Mouse (Mus musculus) CH12.LX (cell line): ENCODE results near the gene Slc25a11. TPM values are rescaled to one million over a fixed set of nuclear protein-coding genes. Genes with fewer than 3 reads are reported as not detected.
A peak's percentile ranks its signal among the peaks of the same experiment; 100 is the strongest.

Experiments used
- DNase-seq: peaks from one replicate; pipeline ENCODE4 v3.0.0-alpha.2; 2013; ENCODE audit errors: extremely low read depth
- H3K27ac ChIP-seq: 2 replicates; pipeline ENCODE4 v1.5.1; 2012; ENCODE audit warnings: low read depth, mild to moderate bottlenecking, control low read depth, moderate library complexity; ENCODE audit not compliant: insufficient read depth
- H3K27me3 ChIP-seq: replicated peaks from 2 replicates; pipeline ENCODE3; 2012; ENCODE audit warnings: inconsistent platforms
- H3K36me3 ChIP-seq, 2 experiments: replicated peaks in 1 of 2; 2 replicates each; pipeline versions ENCODE3 to v1.6.1; 2012; ENCODE audit warnings: inconsistent platforms in 1 of 2, low read length in 1 of 2, mild to moderate bottlenecking in 1 of 2, mixed read lengths in 1 of 2, moderate library complexity in 1 of 2; ENCODE audit not compliant: control insufficient read depth in 1 of 2, insufficient read depth in 1 of 2
- H3K4me1 ChIP-seq, 2 experiments: 2 replicates each; pipeline ENCODE4 v1.6.1; 2012; ENCODE audit warnings: inconsistent platforms in 1 of 2, moderate library complexity in 1 of 2; ENCODE audit not compliant: insufficient read depth in 2 of 2, control insufficient read depth in 1 of 2
- H3K4me2 ChIP-seq: 2 replicates; pipeline ENCODE4 v1.6.1; 2012; ENCODE audit warnings: low read depth, mild to moderate bottlenecking, control low read depth; ENCODE audit not compliant: poor library complexity, insufficient read depth, severe bottlenecking
- H3K4me3 ChIP-seq, 3 experiments: fragments of 150-350 bp in 1 of 3; sonication (generic) in 1 of 3; replicated peaks in 1 of 3; 2 replicates each; pipeline versions ENCODE3 to v1.5.1; 2011 to 2012; ENCODE audit warnings: low read depth in 2 of 3, low read length in 2 of 3, mild to moderate bottlenecking in 2 of 3, moderate library complexity in 2 of 3, control low read depth in 1 of 3, improper control_type of control experiment in 1 of 3, inconsistent platforms in 1 of 3, mixed read lengths in 1 of 3; ENCODE audit not compliant: poor library complexity in 1 of 3
- H3K79me2 ChIP-seq: replicated peaks from 2 replicates; pipeline ENCODE4 v1.6.1; 2012; ENCODE audit warnings: mild to moderate bottlenecking, moderate library complexity; ENCODE audit not compliant: control insufficient read depth, poor library complexity, insufficient read depth, severe bottlenecking; ENCODE audit errors: extremely low read depth
- H3K9ac ChIP-seq: 2 replicates; pipeline ENCODE4 v1.6.1; 2012; ENCODE audit warnings: low read depth, mild to moderate bottlenecking, control low read depth, moderate library complexity; ENCODE audit not compliant: insufficient read depth
- H3K9me3 ChIP-seq: replicated peaks from 2 replicates; pipeline ENCODE3; 2012; ENCODE audit warnings: low read length, inconsistent platforms, mixed read lengths
- BHLHE40 ChIP-seq: IDR thresholded peaks from 2 replicates; pipeline ENCODE4 v1.6.1; 2011; ENCODE audit warnings: mild to moderate bottlenecking, low read depth, low read length, improper control_type of control experiment
- CTCF ChIP-seq, 2 experiments: IDR thresholded peaks in 1 of 2; conservative IDR thresholded peaks in 1 of 2; 2 replicates each; pipeline ENCODE4 v1.5.1; 2011 to 2012; ENCODE audit warnings: low read depth in 2 of 2, low read length in 2 of 2, improper control_type of control experiment in 1 of 2, inconsistent platforms in 1 of 2, mild to moderate bottlenecking in 1 of 2, moderate library complexity in 1 of 2
- E2F4 ChIP-seq: IDR thresholded peaks from 2 replicates; pipeline ENCODE4 v1.6.1; 2011; ENCODE audit warnings: low read depth, low read length, improper control_type of control experiment; ENCODE audit not compliant: insufficient replicate concordance
- EP300 ChIP-seq: IDR thresholded peaks from 2 replicates; pipeline ENCODE4 v1.6.1; 2011; ENCODE audit warnings: low read length, improper control_type of control experiment
- GABPA ChIP-seq: IDR thresholded peaks from 2 replicates; pipeline ENCODE4 v1.6.1; 2012; ENCODE audit warnings: low read depth, low read length, improper control_type of control experiment, inconsistent platforms; ENCODE audit not compliant: insufficient replicate concordance
- JUN ChIP-seq: IDR thresholded peaks from 2 replicates; pipeline ENCODE4 v1.6.1; 2011; ENCODE audit warnings: low read depth, mild to moderate bottlenecking, low read length, improper control_type of control experiment, moderate library complexity; ENCODE audit not compliant: insufficient read depth
- KAT2A ChIP-seq: IDR thresholded peaks from 2 replicates; pipeline ENCODE4 v1.6.1; 2012; ENCODE audit warnings: low read length, improper control_type of control experiment, inconsistent platforms; ENCODE audit not compliant: insufficient replicate concordance
- MAX ChIP-seq: IDR thresholded peaks from 2 replicates; pipeline ENCODE4 v1.6.1; 2011; ENCODE audit warnings: low read length, improper control_type of control experiment
- MAZ ChIP-seq: IDR thresholded peaks from 2 replicates; pipeline ENCODE4 v1.6.1; 2012; ENCODE audit warnings: low read depth, mild to moderate bottlenecking, inconsistent platforms, low read length, improper control_type of control experiment, moderate library complexity
- MYC ChIP-seq: IDR thresholded peaks from 2 replicates; pipeline ENCODE4 v1.6.1; 2011; ENCODE audit warnings: low read depth, mild to moderate bottlenecking, improper control_type of control experiment, low read length
- NELFE ChIP-seq: IDR thresholded peaks from 2 replicates; pipeline ENCODE4 v1.6.1; 2011; ENCODE audit warnings: low read depth, low read length, improper control_type of control experiment
- POLR2AphosphoS2 ChIP-seq: IDR thresholded peaks from 2 replicates; pipeline ENCODE4 v1.6.1; 2011; ENCODE audit warnings: low read depth, low read length, improper control_type of control experiment
- RAD21 ChIP-seq: IDR thresholded peaks from 2 replicates; pipeline ENCODE4 v1.6.1; 2011; ENCODE audit warnings: low read depth, mild to moderate bottlenecking, low read length, improper control_type of control experiment, moderate library complexity
- SIN3A ChIP-seq: IDR thresholded peaks from 2 replicates; pipeline ENCODE4 v1.6.1; 2012; ENCODE audit warnings: low read length, improper control_type of control experiment, inconsistent platforms
- SMC3 ChIP-seq: IDR thresholded peaks from 2 replicates; pipeline ENCODE4 v1.6.1; 2011; ENCODE audit warnings: low read depth, low read length, improper control_type of control experiment
- TBP ChIP-seq: conservative IDR thresholded peaks from 2 replicates; pipeline ENCODE4 v1.6.1; 2011; ENCODE audit warnings: low read depth, low read length, improper control_type of control experiment
- USF1 ChIP-seq: IDR thresholded peaks from 2 replicates; pipeline ENCODE4 v1.6.1; 2014; ENCODE audit warnings: low read depth, mild to moderate bottlenecking, inconsistent platforms, low read length, improper control_type of control experiment
- ZC3H11A ChIP-seq: IDR thresholded peaks from 2 replicates; pipeline ENCODE4 v1.6.1; 2012; ENCODE audit warnings: low read depth, mild to moderate bottlenecking, inconsistent platforms, low read length, improper control_type of control experiment
- dilution Hi-C: fragments of 300-500 bp; cut with MboI; formaldehyde crosslinking; loops from 2 replicates; pipeline ENCODE4 v1.14.3; 2020; ENCODE audit warnings: low sequenced_read_pairs; ENCODE audit not compliant: extremely low pct_unique_long_range_greater_than_20kb, extremely low pct_ligation_motif_present
- in situ Hi-C: fragments of 300-500 bp; cut with MboI; formaldehyde crosslinking; loops from 3 replicates; pipeline ENCODE4 v1.14.3; 2019; ENCODE audit warnings: low sequenced_read_pairs, low pct_ligation_motif_present, low pct_unique_long_range_greater_than_20kb, mixed read lengths
- polyA plus RNA-seq: library from polyadenylated mRNA; unstranded; fragments of >175 nt; gene quantifications from 2 replicates; pipeline ENCODE4 v1.2.1, GENCODE M21; 2012; ENCODE audit warnings: low read depth; ENCODE audit not compliant: insufficient read length
- total RNA-seq, 2 experiments: library from RNA; depleted of rRNA; stranded (reverse); fragments of 300-350 nt in 1 of 2; fragments of >200 nt in 1 of 2; gene quantifications; 2 replicates each; pipeline ENCODE4 v1.2.3; 2012 to 2014

Gene Slc25a11
- total and polyA plus RNA-seq, 3 experiments = 99.0 to 135 (median 132) TPM

GRCm38 (mm10) chr11:70623053-70623742, 24.1 kb downstream of the Slc25a11 start:
- no peak overlapping the region for H3K27ac ChIP-seq
- H3K36me3 ChIP-seq = no peaks in the 10 kb centered on the region
- TF ChIP-seq KAT2A = no peak
- no peak for TF ChIP-seq SIN3A
- TF ChIP-seq GABPA = no peak
- TF ChIP-seq NELFE = peak; percentile 32; the same call in 1 of the 2 replicates
- no peak for TF ChIP-seq POLR2AphosphoS2
- TF ChIP-seq CTCF (conservative IDR thresholded peaks at IDR 0.05 in 1 of 2, IDR thresholded peaks at IDR 0.05 in 1 of 2; ENCODE audit: low read depth in 2 of 2, low read length in 2 of 2) = peak; percentile 22 to 71; a peak in 3 of 4 replicates
- TF ChIP-seq TBP = no peak
- TF ChIP-seq MAZ = no peak
- no peak for TF ChIP-seq EP300
- TF ChIP-seq JUN = no peak
- TF ChIP-seq ZC3H11A = 0 out of 2 replicates have a peak, but pooled peaks have one; percentile 2
- TF ChIP-seq RAD21 = peak; percentile 71
- peak; percentile 67 for TF ChIP-seq SMC3
- TF ChIP-seq, all 38 proteins: peak for 5
- Histone ChIP-seq H3K9me3 (no peaks in the 10 kb centered on the region), H3K4me3 (no peak overlapping the region), H3K4me2 (no peak overlapping the region), H3K4me1 (peaks cover 0 to 16% of the 10 kb centered on the region in 2 experiments; a peak in 2 of 4 replicates), H3K9ac (no peak overlapping the region), H3K27me3 (no peaks in the 10 kb centered on the region), H3K79me2 (no peaks in the 10 kb centered on the region)
- in situ Hi-C loops = loop anchor here (25.0 kb wide), 1 partner anchor 386 kb away; the partner anchor contains the start of genes 0610010K14Rik, Bcl6b, Gm21988 and Rnasek
- dilution Hi-C loops = no loop called here
- DNase-seq = peak; percentile 42

- Histone ChIP-seq H3K4me1 (peaks cover 0 to 16% of the 10 kb centered on the region in 2 experiments; a peak in 2 of 4 replicates), H3K27me3 (no peaks in the 10 kb centered on the region)
- 0 out of 2 replicates have a peak, but pooled peaks have one; percentile 25 for TF ChIP-seq EP300
- TF ChIP-seq MYC = no peak
- 0 out of 2 replicates have a peak, but pooled peaks have one; percentile 14 for TF ChIP-seq MAX
- TF ChIP-seq MAZ = no peak
- TF ChIP-seq BHLHE40 = no peak
- TF ChIP-seq CTCF (conservative IDR thresholded peaks at IDR 0.05 in 1 of 2, IDR thresholded peaks at IDR 0.05 in 1 of 2; ENCODE audit: low read depth in 2 of 2, low read length in 2 of 2) = peak in 1 of 2 experiments; percentile 0; a peak in 1 of 4 replicates
- TF ChIP-seq USF1 = no peak
- TF ChIP-seq KAT2A = no peak
- TF ChIP-seq E2F4 = no peak
- TF ChIP-seq, all 38 proteins: peak for 3
- no peak overlapping the region for H3K27ac ChIP-seq
- no peaks in the 10 kb centered on the region for H3K79me2 ChIP-seq
- H3K4me2 ChIP-seq = no peak overlapping the region
- dilution Hi-C loops (no loop called here), in situ Hi-C loops (loop anchor here (25.0 kb wide), 1 partner anchor 385 kb away; the partner anchor contains the start of genes 0610010K14Rik, Bcl6b, Gm21988 and Rnasek)
- no peaks in the 10 kb centered on the region for H3K36me3 ChIP-seq
- H3K9me3 ChIP-seq = no peaks in the 10 kb centered on the region
- H3K9ac ChIP-seq = no peak overlapping the region
- no peak overlapping the region for H3K4me3 ChIP-seq
- peak; percentile 84 for DNase-seq
These were observed 25.1 kb downstream of the Slc25a11 start for GRCm38 (mm10) chr11:70621972-70622814.
